Mouse (Mus musculus) neural tube, embryonic 15.5 days (tissue): ENCODE measurements around the gene BC035044. TPM values are rescaled to one million over a fixed set of nuclear protein-coding genes. Genes with fewer than 3 reads are reported as not detected.

Source experiments
- microRNA-seq: library from miRNA; unstranded; fragments of <30 nt; microRNA quantifications from one replicate; pipeline ENCODE4, GENCODE M21; 2017
- polyA plus RNA-seq: library from polyadenylated mRNA; unstranded; fragments of >200 nt; fragmentation: Nextera tagmentation; extraction: Ambion mirVana; gene quantifications from 2 replicates; pipeline ENCODE4 v1.2.1, GENCODE M21; 2015

The BC035044 gene
- polyA plus RNA-seq, 1 experiment from 2014 or later: 0.41 TPM

Small RNA genes lying within 50 kb of the gene (microRNA-seq; reads per million reads assigned to microRNA genes)
- gene Gm27336: not detected

Other genes starting within 250 kb of the BC035044 start
- 0.38 TPM in 1 of 2 replicates, not detected in the other for gene Clec2h, start 228.7 kb downstream of the BC035044 start, polyA plus RNA-seq
- gene Klrb1, start 168.1 kb downstream of the BC035044 start, polyA plus RNA-seq: 0.95 and 1.00 TPM in 2 replicates
- 0.09 and 0.70 TPM in 2 replicates for gene Klrb1c, start 101.9 kb downstream of the BC035044 start, polyA plus RNA-seq
- gene Gm44511, start 64.8 kb downstream of the BC035044 start, polyA plus RNA-seq: not detected in 2 replicates
- gene Klrb1b, start 64.8 kb downstream of the BC035044 start, polyA plus RNA-seq: 0.49 TPM in 1 of 2 replicates, not detected in the other
- gene Clec2i, start 3.5 kb downstream of the BC035044 start, polyA plus RNA-seq: 0.92 TPM in 1 of 2 replicates, not detected in the other
- not detected in 2 replicates for gene Clec2g, start 43.3 kb upstream of the BC035044 start, polyA plus RNA-seq
- 0.58 and 0.78 TPM in 2 replicates for gene Klrb1f, start 154.8 kb upstream of the BC035044 start, polyA plus RNA-seq
- 0.19 TPM in 1 of 2 replicates, not detected in the other for gene Clec2e, start 209.8 kb upstream of the BC035044 start, polyA plus RNA-seq